Mouse (Mus musculus) neural tube, embryonic 10.5 days (tissue): ENCODE measurements at regions not wholly inside any gene's neighbourhood (a gene's known extent, or its start where the extent isn't known, plus 50 kb on each side); places are given as distances from the start of the nearest gene placed in this dataset.

Experiments
- DNase-seq: peaks from one replicate; pipeline ENCODE4 v3.0.0-alpha.2; 2017; ENCODE audit warnings: low spot score; ENCODE audit errors: extremely low spot score

- DNase-seq, result peak; percentile 69
These were observed 343.4 kb downstream of the Rnf144a start for GRCm38 (mm10) chr12:26071610-26072009.

GRCm38 (mm10) chr12:26068685-26069008 lies 346.4 kb downstream of the Rnf144a start:
- no peak for DNase-seq

- DNase-seq, result peak; percentile 45
These were observed 347.0 kb downstream of the Rnf144a start for GRCm38 (mm10) chr12:26067866-26068684.

GRCm38 (mm10) chr12:26060378-26060777 lies 354.7 kb downstream of the Rnf144a start:
- DNase-seq, result no peak

- DNase-seq, result peak; percentile 5
These were observed 356.0 kb downstream of the Rnf144a start for GRCm38 (mm10) chr12:26059090-26059489.

GRCm38 (mm10) chr12:26057491-26058054 lies 357.5 kb downstream of the Rnf144a start:
- no peak for DNase-seq

GRCm38 (mm10) chr12:26046991-26047390 lies 368.1 kb downstream of the Rnf144a start:
- no peak for DNase-seq

GRCm38 (mm10) chr12:26045321-26045720 lies 369.7 kb downstream of the Rnf144a start:
- no peak for DNase-seq

- DNase-seq, result no peak
These were observed 402.1 kb downstream of the Rnf144a start for GRCm38 (mm10) chr12:26012951-26013350.

- no peak for DNase-seq
These were observed 421.0 kb downstream of the Rnf144a start for GRCm38 (mm10) chr12:25994063-25994462.

GRCm38 (mm10) chr12:25991801-25992525 lies 423.1 kb downstream of the Rnf144a start:
- no peak for DNase-seq

- no peak for DNase-seq
These were observed 432.5 kb downstream of the Rnf144a start for GRCm38 (mm10) chr12:25982545-25982944.

- DNase-seq, result no peak
These were observed 436.7 kb downstream of the Rnf144a start for GRCm38 (mm10) chr12:25978335-25978734.

- DNase-seq, result no peak
These were observed 456.5 kb downstream of the Rnf144a start for GRCm38 (mm10) chr12:25958584-25958983.

GRCm38 (mm10) chr12:25957547-25957946 lies 457.5 kb downstream of the Rnf144a start:
- DNase-seq, result no peak

- DNase-seq, result no peak
These were observed 467.9 kb downstream of the Rnf144a start for GRCm38 (mm10) chr12:25947107-25947506.

GRCm38 (mm10) chr12:25946121-25946520 lies 468.9 kb downstream of the Rnf144a start:
- DNase-seq, result no peak

GRCm38 (mm10) chr12:25938856-25939255 lies 476.2 kb downstream of the Rnf144a start:
- no peak for DNase-seq

- DNase-seq, result no peak
These were observed 480.1 kb downstream of the Rnf144a start for GRCm38 (mm10) chr12:25934946-25935345.

GRCm38 (mm10) chr12:25934526-25934925 lies 480.5 kb downstream of the Rnf144a start:
- no peak for DNase-seq

GRCm38 (mm10) chr12:25926367-25926766 lies 488.7 kb downstream of the Rnf144a start:
- DNase-seq, result no peak

GRCm38 (mm10) chr12:25924526-25924925 lies 490.5 kb downstream of the Rnf144a start:
- no peak for DNase-seq
